Mouse (Mus musculus) G1E (cell line): ENCODE measurements around the gene Coasy. TPM values are rescaled to one million over a fixed set of nuclear protein-coding genes. Genes with fewer than 3 reads are reported as not detected.
A peak's percentile ranks its signal among the peaks of the same experiment; 100 is the strongest.

Experiments used
- ATAC-seq: 2 replicates; pipeline ENCODE4 v1.8.0; 2016; ENCODE audit warnings: mild to moderate bottlenecking; ENCODE audit not compliant: insufficient number of reproducible peaks, poor library complexity, low FRiP score, severe bottlenecking; ENCODE audit errors: extremely low read depth
- DNase-seq: peaks from one replicate; pipeline ENCODE4 v3.0.0; 2012; ENCODE audit warnings: low spot score
- H3K27me3 ChIP-seq: 2 replicates; pipeline ENCODE4 v1.6.1; 2012; ENCODE audit warnings: mild to moderate bottlenecking, low read length, inconsistent platforms; ENCODE audit not compliant: insufficient read depth
- H3K36me3 ChIP-seq: replicated peaks from 2 replicates; pipeline ENCODE3; 2012; ENCODE audit warnings: mild to moderate bottlenecking, inconsistent platforms
- H3K4me1 ChIP-seq: 2 replicates; pipeline ENCODE4 v1.6.1; 2012; ENCODE audit warnings: low read depth, low read length, inconsistent platforms, mixed read lengths; ENCODE audit not compliant: insufficient read depth
- H3K4me3 ChIP-seq: 2 replicates; pipeline ENCODE4 v1.5.1; 2012; ENCODE audit warnings: low read depth, mild to moderate bottlenecking, inconsistent platforms, low read length, moderate library complexity, mixed read lengths
- H3K9me3 ChIP-seq: replicated peaks from 2 replicates; pipeline ENCODE4 v1.6.1; 2012; ENCODE audit warnings: inconsistent platforms
- CTCF ChIP-seq: IDR thresholded peaks from 2 replicates; pipeline ENCODE4 v1.5.1; 2012; ENCODE audit warnings: low read depth, low read length, inconsistent platforms, mixed read lengths
- GATA1 ChIP-seq: IDR thresholded peaks from 2 replicates; pipeline ENCODE4 v1.6.1; 2012; ENCODE audit warnings: borderline replicate concordance, low read length, inconsistent platforms, mixed read lengths
- GATA2 ChIP-seq: IDR thresholded peaks from 2 replicates; pipeline ENCODE4 v1.6.1; 2012; ENCODE audit warnings: low read depth, low read length, inconsistent platforms, borderline replicate concordance
- POLR2AphosphoS5 ChIP-seq: IDR thresholded peaks from 2 replicates; pipeline ENCODE4 v1.6.1; 2012; ENCODE audit warnings: low read depth, low read length, inconsistent platforms; ENCODE audit not compliant: insufficient replicate concordance
- TAL1 ChIP-seq: conservative IDR thresholded peaks from 2 replicates; pipeline ENCODE4 v1.6.1; 2012; ENCODE audit warnings: low read depth, low read length, inconsistent platforms, mixed read lengths
- polyA plus RNA-seq: library from polyadenylated mRNA; stranded (reverse); fragments of >175 nt; gene quantifications from 2 replicates; pipeline ENCODE4 v1.2.3, GENCODE M21; 2012
- total RNA-seq, 2 experiments: library from RNA; stranded (forward) in 1 of 2; stranded (reverse) in 1 of 2; fragments of 200-1000 nt in 1 of 2; fragments of >200 nt in 1 of 2; fragmentation: Nextera tagmentation in 1 of 2; gene quantifications; 2 replicates each; pipeline ENCODE4 v1.2.3; 2014 to 2017

Gene Coasy
- total and polyA plus RNA-seq, 3 experiments: 26.7 to 39.3 (median 32.6) TPM

DNA sequence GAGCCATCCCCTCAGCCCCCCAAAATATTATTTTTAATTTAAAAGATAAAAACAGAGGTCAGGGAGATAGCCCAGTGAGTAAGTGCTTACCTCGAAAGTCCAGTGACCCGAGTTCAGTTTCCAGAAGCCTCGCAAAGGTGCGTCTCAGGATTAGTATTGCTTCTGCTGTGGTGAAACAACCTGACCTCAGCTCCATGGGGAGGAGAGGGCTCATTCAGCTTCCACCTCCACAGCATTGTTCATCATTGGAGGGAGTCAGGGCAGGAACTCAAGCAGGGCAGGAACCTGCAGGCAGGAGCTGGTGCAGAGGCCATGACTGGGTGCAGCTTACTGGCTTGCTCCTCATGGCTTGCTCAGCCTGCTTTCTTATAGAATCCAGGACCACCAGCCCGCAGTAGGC lies 21.3 kb upstream of the Coasy start:
- peaks cover 59% of the 10 kb centered on the region for H3K4me1 ChIP-seq
- no peak for DNase-seq
- H3K9me3 ChIP-seq: no peaks in the 10 kb centered on the region
- H3K4me3 ChIP-seq: no peak overlapping the region
- no peak for TF ChIP-seq CTCF
- TF ChIP-seq GATA2: no peak
- no peak for TF ChIP-seq GATA1
- no peak for TF ChIP-seq TAL1
- no peak for TF ChIP-seq POLR2AphosphoS5
- no peaks in the 10 kb centered on the region for H3K27me3 ChIP-seq
- no peak for ATAC-seq
- peaks cover 78% of the 10 kb centered on the region for H3K36me3 ChIP-seq

GRCm38 (mm10) chr11:101062165-101062884 lies 20.0 kb upstream of the Coasy start:
- H3K9me3 ChIP-seq: no peaks in the 10 kb centered on the region
- no peaks in the 10 kb centered on the region for H3K27me3 ChIP-seq
- H3K4me3 ChIP-seq: peak overlapping the region; percentile 64; the same call in 1 of the 2 replicates
- TF ChIP-seq POLR2AphosphoS5 (no peak), GATA1 (no peak), GATA2 (no peak), CTCF (no peak), TAL1 (no peak)
- no peak for ATAC-seq
- peaks cover 68% of the 10 kb centered on the region for H3K4me1 ChIP-seq
- no peak for DNase-seq
- H3K36me3 ChIP-seq: peaks cover 65% of the 10 kb centered on the region

DNA sequence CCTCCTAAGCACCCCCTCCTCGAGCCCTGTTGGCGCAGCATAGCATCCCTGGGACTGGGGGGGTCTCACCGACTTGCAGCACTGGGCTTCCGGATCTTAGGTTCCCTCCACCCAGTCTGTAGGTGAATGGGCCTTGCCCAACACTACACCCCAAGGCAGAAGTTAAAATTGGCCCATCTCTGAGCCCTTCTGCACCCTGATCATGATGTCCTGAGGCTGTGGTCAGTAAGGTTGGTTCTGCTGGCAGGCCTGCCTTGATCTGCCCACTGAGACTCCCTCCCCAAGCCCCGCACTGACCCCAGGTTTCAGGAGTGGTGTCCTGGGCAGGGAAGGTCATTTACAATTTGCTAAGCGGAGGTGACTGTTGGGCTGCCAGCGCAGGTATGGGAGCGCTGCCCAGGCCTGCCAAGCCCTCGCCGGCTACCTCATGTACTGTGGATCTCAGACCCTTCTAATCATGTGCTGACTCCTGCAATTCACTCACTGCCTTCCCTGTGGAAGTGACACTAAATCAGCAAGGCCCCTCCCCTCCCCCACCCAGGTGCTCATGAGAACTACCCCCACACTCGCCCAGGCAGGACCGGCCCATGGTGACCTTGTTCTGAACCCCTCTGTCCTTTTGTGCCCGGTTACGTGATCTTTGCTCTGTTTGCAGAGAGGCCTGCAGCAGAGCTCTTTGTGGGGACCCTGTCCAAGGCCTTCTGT lies 19.2 kb upstream of the Coasy start:
- Histone ChIP-seq H3K4me3 (peak overlapping the region; percentile 64; the same call in 1 of the 2 replicates), H3K27me3 (no peaks in the 10 kb centered on the region), H3K4me1 (peaks cover 64% of the 10 kb centered on the region), H3K36me3 (peaks cover 57% of the 10 kb centered on the region), H3K9me3 (no peaks in the 10 kb centered on the region)
- DNase-seq (no peak), ATAC-seq (no peak)
- TF ChIP-seq GATA1 (no peak), CTCF (no peak), GATA2 (no peak), POLR2AphosphoS5 (no peak), TAL1 (no peak)

DNA sequence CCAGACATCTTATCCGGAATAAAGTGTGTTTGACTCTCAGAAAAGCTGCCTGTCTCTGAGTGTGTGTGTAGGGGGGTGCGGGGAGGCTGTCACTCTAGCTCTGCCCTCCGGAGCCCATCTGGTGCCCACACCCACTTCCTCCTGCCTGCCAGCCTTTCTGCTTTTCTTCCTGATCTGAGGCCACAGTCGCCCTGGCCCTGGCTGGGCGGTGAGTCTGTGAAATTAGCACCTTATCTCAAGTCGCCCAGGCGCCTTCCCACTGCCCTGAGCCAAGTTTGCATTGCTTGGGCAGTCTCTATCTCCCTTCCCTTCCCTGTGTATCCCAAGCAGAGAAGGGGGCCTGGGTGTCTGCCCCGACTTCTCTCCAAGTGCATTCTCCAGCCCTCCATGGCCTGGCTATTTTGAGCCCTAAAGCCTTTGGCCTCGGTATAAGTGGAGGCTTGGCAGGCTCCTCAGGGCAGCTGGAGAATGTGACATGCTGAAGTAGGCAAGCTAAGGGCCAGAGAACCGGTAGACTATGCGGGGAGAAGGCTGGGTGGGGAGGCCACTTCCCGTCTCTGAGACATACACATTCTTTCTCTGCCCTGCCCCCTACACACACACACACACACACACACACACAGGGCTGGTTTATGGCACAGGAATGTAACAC lies 18.6 kb upstream of the Coasy start:
- Histone ChIP-seq H3K9me3 (no peaks in the 10 kb centered on the region), H3K4me3 (peak overlapping the region; percentile 64; the same call in 1 of the 2 replicates), H3K4me1 (peaks cover 58% of the 10 kb centered on the region), H3K36me3 (peaks cover 50% of the 10 kb centered on the region), H3K27me3 (no peaks in the 10 kb centered on the region)
- ATAC-seq (peak; percentile 87), DNase-seq (peak; percentile 80)
- no peak for TF ChIP-seq CTCF
- no peak for TF ChIP-seq GATA2
- peak; percentile 81 for TF ChIP-seq TAL1
- no peak for TF ChIP-seq GATA1
- no peak for TF ChIP-seq POLR2AphosphoS5

DNA sequence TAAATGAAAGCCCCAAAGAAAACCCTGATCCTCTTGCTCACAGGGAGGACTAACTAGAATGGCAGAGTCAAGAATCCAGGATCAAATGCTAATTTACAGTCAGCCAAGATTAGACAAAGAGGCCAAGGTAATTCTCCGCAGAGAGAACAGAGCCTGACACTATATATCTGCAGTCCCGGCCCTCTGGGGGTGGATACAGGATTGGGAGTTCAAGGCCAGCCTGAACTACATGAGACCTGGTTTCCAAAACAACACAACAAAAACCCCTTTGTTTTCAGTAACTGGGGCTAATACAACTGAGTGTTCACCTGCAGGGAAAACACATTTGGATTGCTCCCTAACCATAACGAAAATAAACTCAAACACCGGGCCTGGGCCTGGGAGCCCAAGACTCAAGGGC lies 17.9 kb upstream of the Coasy start:
- TF ChIP-seq GATA2: no peak
- no peak for TF ChIP-seq CTCF
- TF ChIP-seq TAL1: no peak
- no peak for TF ChIP-seq POLR2AphosphoS5
- TF ChIP-seq GATA1: no peak
- Histone ChIP-seq H3K36me3 (peaks cover 43% of the 10 kb centered on the region), H3K9me3 (no peaks in the 10 kb centered on the region), H3K4me1 (peaks cover 58% of the 10 kb centered on the region), H3K27me3 (no peaks in the 10 kb centered on the region), H3K4me3 (no peak overlapping the region; the same call in 1 of the 2 replicates)
- ATAC-seq: no peak
- DNase-seq: no peak

GRCm38 (mm10) chr11:101065002-101065401 lies 17.4 kb upstream of the Coasy start:
- Histone ChIP-seq H3K9me3 (no peaks in the 10 kb centered on the region), H3K36me3 (peaks cover 38% of the 10 kb centered on the region), H3K27me3 (no peaks in the 10 kb centered on the region), H3K4me1 (peaks cover 62% of the 10 kb centered on the region), H3K4me3 (no peak overlapping the region)
- ATAC-seq (no peak), DNase-seq (no peak)
- TF ChIP-seq POLR2AphosphoS5 (no peak), TAL1 (no peak), GATA2 (no peak), CTCF (no peak), GATA1 (no peak)
